Mouse (Mus musculus): ENCODE measurements around the gene Klrg2.
A peak's percentile ranks its signal among the peaks of the same experiment; 100 is the strongest.

Klrg2 gene

GRCm38 (mm10) chr6:38629556-38629955 is 7.5 kb downstream of the Klrg2 start:
- no peak for ATAC-seq (ENCODE audit: low TSS enrichment)

GRCm38 (mm10) chr6:38627486-38627885 is 9.6 kb downstream of the Klrg2 start:
- no peak for ATAC-seq (ENCODE audit: low TSS enrichment)

GRCm38 (mm10) chr6:38627081-38627480 is 10.0 kb downstream of the Klrg2 start:
- ATAC-seq (ENCODE audit: low TSS enrichment), result no peak

GRCm38 (mm10) chr6:38626086-38626485 is 11.0 kb downstream of the Klrg2 start:
- no peak for ATAC-seq (ENCODE audit: low TSS enrichment)

GRCm38 (mm10) chr6:38624439-38624838 is 12.6 kb downstream of the Klrg2 start:
- ATAC-seq (ENCODE audit: low TSS enrichment), result peak; percentile 43

- no peak for ATAC-seq (ENCODE audit: low TSS enrichment)
Observed at GRCm38 (mm10) chr6:38623457-38623856, 13.6 kb downstream of the Klrg2 start.

- peak; percentile 31 for ATAC-seq (ENCODE audit: low TSS enrichment)
Observed at GRCm38 (mm10) chr6:38622406-38622805, 14.6 kb downstream of the Klrg2 start.

- no peak for ATAC-seq (ENCODE audit: low TSS enrichment)
Observed at GRCm38 (mm10) chr6:38609892-38610291, 27.1 kb downstream of the Klrg2 start.

- ATAC-seq (ENCODE audit: low TSS enrichment), result no peak
Observed at GRCm38 (mm10) chr6:38597481-38597880, 39.6 kb downstream of the Klrg2 start.

- ATAC-seq (ENCODE audit: low TSS enrichment), result no peak
Observed at GRCm38 (mm10) chr6:38581711-38582110, 55.3 kb downstream of the Klrg2 start.

- peak; percentile 82 for ATAC-seq (ENCODE audit: low TSS enrichment)
Observed at GRCm38 (mm10) chr6:38580112-38580857, 56.8 kb downstream of the Klrg2 start.

GRCm38 (mm10) chr6:38576096-38576495 is 60.9 kb downstream of the Klrg2 start:
- no peak for ATAC-seq (ENCODE audit: low TSS enrichment)
